Mouse (Mus musculus) forebrain, embryonic 15.5 days (tissue): Measurements from ENCODE around the gene Ptk7. TPM values are rescaled to one million over a fixed set of nuclear protein-coding genes. Genes with fewer than 3 reads are reported as not detected.
A peak's percentile ranks its signal among the peaks of the same experiment; 100 is the strongest.
"Not testable (repeated sequence)": the region's sequence is repeated elsewhere in the genome, so short reads cannot be mapped to it uniquely, and the experiment has no call there.

Experiments used
- ATAC-seq: fragments of 200-750 bp; cut with Nextera tagmentation; replicated peaks from 2 replicates; pipeline ENCODE4 v1.8.0; 2017; ENCODE audit warnings: mild to moderate bottlenecking, moderate TSS enrichment, moderate library complexity
- H3K27ac ChIP-seq: fragments of 300-500 bp; sonication (generic); replicated peaks from 2 replicates; pipeline ENCODE4 v1.5.1; 2015; ENCODE audit warnings: mild to moderate bottlenecking, inconsistent platforms
- H3K27me3 ChIP-seq: fragments of 300-500 bp; sonication (generic); 2 replicates; pipeline ENCODE4 v1.6.1; 2015; ENCODE audit warnings: inconsistent platforms
- H3K36me3 ChIP-seq: fragments of 300-500 bp; sonication (generic); 2 replicates; pipeline ENCODE4 v1.6.1; 2015; ENCODE audit warnings: mild to moderate bottlenecking, inconsistent platforms
- H3K4me1 ChIP-seq: fragments of 300-500 bp; sonication (generic); 2 replicates; pipeline ENCODE4 v1.6.1; 2015; ENCODE audit warnings: inconsistent platforms
- H3K4me2 ChIP-seq: fragments of 300-500 bp; sonication (generic); replicated peaks from 2 replicates; pipeline ENCODE4 v1.6.1; 2015; ENCODE audit warnings: mild to moderate bottlenecking, inconsistent platforms
- H3K4me3 ChIP-seq: fragments of 300-500 bp; sonication (generic); 2 replicates; pipeline ENCODE4 v1.5.1; 2015; ENCODE audit warnings: mild to moderate bottlenecking, inconsistent platforms
- H3K9ac ChIP-seq: fragments of 300-500 bp; sonication (generic); replicated peaks from 2 replicates; pipeline ENCODE4 v1.6.1; 2015; ENCODE audit warnings: mild to moderate bottlenecking, inconsistent platforms
- H3K9me3 ChIP-seq: fragments of 300-500 bp; sonication (generic); 2 replicates; pipeline ENCODE4 v1.6.1; 2016; ENCODE audit warnings: inconsistent platforms
- WGBS: fragments of 180-500 bp; shearing (Covaris S2); methylation state at CpG from one replicate; pipeline ENCODE4 v1.1.7; 2015; ENCODE audit warnings: mixed read lengths; 5-methylcytosine and 5-hydroxymethylcytosine counted together
- polyA plus RNA-seq: library from polyadenylated mRNA; unstranded; fragments of >200 nt; fragmentation: Nextera tagmentation; extraction: Ambion mirVana; gene quantifications from 2 replicates; pipeline ENCODE4 v1.2.1, GENCODE M21; 2015

The Ptk7 gene
- polyA plus RNA-seq, 1 experiment from 2014 or later, result 33.0 TPM

DNA sequence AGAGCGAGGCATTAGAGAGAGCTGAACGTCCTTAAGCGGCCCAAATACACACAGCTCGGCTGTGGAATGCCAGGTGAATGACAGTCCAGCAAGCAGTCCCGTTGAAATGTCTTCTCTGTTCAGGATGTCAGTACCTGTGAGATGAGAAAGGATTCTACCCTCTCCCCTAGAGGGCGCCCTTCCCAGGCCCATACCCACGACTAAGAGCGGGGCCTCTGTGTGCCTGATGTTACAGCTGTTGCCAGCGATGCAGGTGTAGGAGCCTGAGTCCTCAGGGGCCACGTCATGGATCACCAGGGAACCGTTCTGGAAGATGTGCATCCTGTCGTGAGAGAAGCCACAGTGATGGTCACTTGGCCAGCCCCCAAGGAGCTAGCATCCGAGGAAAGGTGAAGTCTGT is 53.2 kb downstream of the Ptk7 start:
- H3K27me3 ChIP-seq, result no peaks in the 10 kb centered on the region
- no peak overlapping the region for H3K9ac ChIP-seq
- no peak overlapping the region for H3K4me3 ChIP-seq
- H3K9me3 ChIP-seq, result no peaks in the 10 kb centered on the region
- no peak overlapping the region for H3K4me2 ChIP-seq
- no peak for ATAC-seq
- no peaks in the 10 kb centered on the region for H3K4me1 ChIP-seq
- WGBS, result 90% methylated on average over 13 of the region's 13 CpGs
- peaks cover 64% of the 10 kb centered on the region for H3K36me3 ChIP-seq
- no peak overlapping the region for H3K27ac ChIP-seq

DNA sequence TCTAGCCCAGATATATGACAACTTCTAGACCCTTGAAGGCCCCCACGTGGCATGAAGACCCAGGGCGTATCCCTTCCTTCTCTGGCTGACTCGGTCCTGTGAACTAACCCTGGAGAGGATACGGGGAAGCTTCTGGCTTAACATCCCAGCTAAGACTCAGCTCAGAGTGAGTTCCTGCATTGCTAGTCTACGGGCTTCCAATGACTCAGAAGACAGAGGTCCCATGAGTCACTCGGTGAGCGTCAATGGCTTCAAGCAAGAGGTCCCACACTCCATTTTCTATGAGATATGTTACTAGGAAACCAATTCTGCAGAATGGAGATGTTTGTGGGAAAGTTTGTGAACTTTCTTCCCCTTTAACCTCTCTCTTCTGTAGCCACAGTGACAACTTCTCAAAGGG is 54.8 kb downstream of the Ptk7 start:
- H3K36me3 ChIP-seq, result peaks cover 59% of the 10 kb centered on the region
- no peak for ATAC-seq
- 91% methylated on average over 7 of the region's 7 CpGs for WGBS

DNA sequence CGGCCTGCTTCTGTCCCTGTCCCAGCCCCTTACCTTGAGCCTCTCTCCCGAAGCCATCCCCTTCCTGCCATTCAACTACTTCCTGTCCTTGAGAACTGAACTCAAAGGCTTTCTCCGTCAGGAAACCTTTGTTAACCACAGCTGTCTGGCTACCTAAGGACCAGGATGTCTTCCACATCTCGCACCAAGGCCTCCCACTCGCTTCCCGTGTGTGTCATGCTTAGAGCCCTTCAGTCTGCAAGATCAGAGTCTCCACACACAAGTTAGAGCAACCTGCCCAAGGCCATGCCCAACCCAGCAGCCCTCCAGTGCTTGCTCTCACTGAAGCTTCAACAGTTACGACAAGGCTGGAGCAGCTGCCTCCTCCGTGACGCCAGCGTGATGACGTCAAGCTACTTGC is 58.3 kb downstream of the Ptk7 start:
- Histone ChIP-seq H3K27ac (no peak overlapping the region), H3K4me2 (no peak overlapping the region), H3K4me3 (no peak overlapping the region), H3K9ac (no peak overlapping the region), H3K9me3 (no peaks in the 10 kb centered on the region), H3K27me3 (no peaks in the 10 kb centered on the region), H3K4me1 (no peaks in the 10 kb centered on the region), H3K36me3 (peaks cover 58% of the 10 kb centered on the region)
- no peak for ATAC-seq
- WGBS, result 91% methylated on average over 11 of the region's 11 CpGs

More for the DNA sequence above, 54.8 kb downstream of the Ptk7 start:
- H3K27ac ChIP-seq, result no peak overlapping the region
- H3K4me3 ChIP-seq, result no peak overlapping the region
- no peak overlapping the region for H3K9ac ChIP-seq
- H3K4me1 ChIP-seq, result no peaks in the 10 kb centered on the region
- H3K9me3 ChIP-seq, result no peaks in the 10 kb centered on the region
- H3K4me2 ChIP-seq, result no peak overlapping the region
- no peaks in the 10 kb centered on the region for H3K27me3 ChIP-seq

DNA sequence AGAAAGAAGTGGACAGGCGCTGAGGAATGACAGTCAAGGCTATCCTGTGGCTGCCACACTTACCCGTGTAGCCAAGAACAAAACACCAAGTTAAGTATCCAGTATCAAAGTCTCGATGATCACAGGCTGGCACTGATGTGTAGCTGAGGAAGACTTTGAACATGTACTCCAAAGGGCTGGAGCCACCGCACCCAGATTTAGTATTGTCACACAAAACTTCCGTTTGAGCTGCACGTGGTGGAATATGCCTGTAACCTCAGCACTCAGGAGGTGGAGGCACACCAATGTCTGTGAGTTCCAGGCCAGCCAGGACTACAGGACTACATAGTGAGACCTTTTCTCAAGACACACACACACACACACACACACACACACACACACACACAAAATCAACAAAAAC is 70.2 kb downstream of the Ptk7 start:
- H3K27ac ChIP-seq, result no peak overlapping the region
- no peak overlapping the region for H3K9ac ChIP-seq

DNA sequence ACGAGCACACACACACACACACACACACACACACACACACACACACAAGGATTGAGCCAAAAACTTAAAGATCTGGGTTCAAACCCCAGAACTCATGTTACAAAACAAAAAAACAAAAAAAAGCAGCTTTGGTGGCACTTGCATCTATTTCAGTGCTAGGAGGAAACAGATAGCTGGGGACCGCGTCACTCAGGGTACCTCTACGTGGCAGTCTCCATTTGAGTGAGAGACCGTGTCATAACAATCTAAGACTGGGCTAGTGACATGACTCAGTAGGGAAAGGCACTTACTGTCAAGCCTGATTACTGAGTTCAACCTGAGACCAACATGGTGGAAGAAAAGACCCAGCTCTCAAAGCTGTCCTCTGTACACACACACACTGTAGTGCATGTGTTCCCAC is 71.2 kb downstream of the Ptk7 start:
- Histone ChIP-seq H3K27ac (no peak overlapping the region), H3K4me1 (peaks cover 17% of the 10 kb centered on the region), H3K4me3 (no peak overlapping the region), H3K9me3 (no peaks in the 10 kb centered on the region), H3K36me3 (no peaks in the 10 kb centered on the region), H3K27me3 (no peaks in the 10 kb centered on the region), H3K9ac (no peak overlapping the region), H3K4me2 (no peak overlapping the region)
- ATAC-seq, result no peak
- 86% methylated on average over 5 of the region's 5 CpGs for WGBS

More for the DNA sequence above, 70.2 kb downstream of the Ptk7 start:
- no peak for ATAC-seq
- WGBS, result 92% methylated on average over 6 of the region's 6 CpGs
- Histone ChIP-seq H3K4me3 (no peak overlapping the region), H3K27me3 (no peaks in the 10 kb centered on the region), H3K4me2 (no peak overlapping the region), H3K4me1 (peaks cover 7% of the 10 kb centered on the region), H3K36me3 (0 out of 2 replicates have a peak, but pooled peaks cover 4% of the 10 kb centered on the region), H3K9me3 (no peaks in the 10 kb centered on the region)

DNA sequence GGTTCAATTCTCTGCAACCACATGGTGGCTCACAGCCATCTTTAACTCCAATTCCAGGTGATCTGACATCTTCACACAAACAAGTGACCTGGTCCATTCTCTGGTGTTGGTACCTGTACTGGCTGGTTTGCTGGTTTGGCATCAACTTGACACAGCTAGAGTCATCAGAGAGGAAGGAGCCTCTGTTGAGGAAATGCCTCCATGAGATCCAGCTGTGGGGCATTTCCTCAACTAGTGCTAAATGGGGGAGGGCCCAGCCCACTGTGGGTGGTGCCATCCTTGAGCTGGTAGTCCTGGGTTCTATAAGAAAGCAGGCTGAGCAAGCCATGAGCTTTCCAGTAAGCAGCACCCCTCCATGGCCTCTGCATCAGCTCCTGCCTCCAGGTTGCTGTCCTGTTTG is 72.0 kb downstream of the Ptk7 start:
- not testable (repeated sequence) for H3K4me3 ChIP-seq, H3K27me3 ChIP-seq, ATAC-seq, H3K27ac ChIP-seq, H3K36me3 ChIP-seq, H3K9me3 ChIP-seq, H3K9ac ChIP-seq
- H3K4me1 ChIP-seq, result peaks cover 24% of the 10 kb centered on the region
- H3K4me2 ChIP-seq, result peak overlapping the region; percentile 95; the same call in 1 of the 2 replicates

GRCm38 (mm10) chr17:46556584-46556945 is 72.7 kb downstream of the Ptk7 start:
- 1% methylated on average over 11 of the region's 11 CpGs for WGBS
- Histone ChIP-seq H3K9me3 (no peaks in the 10 kb centered on the region), H3K9ac (peak overlapping the region; percentile 43), H3K4me2 (peak overlapping the region; percentile 95), H3K27me3 (no peaks in the 10 kb centered on the region), H3K4me1 (peaks cover 30% of the 10 kb centered on the region), H3K27ac (peak overlapping the region; percentile 70), H3K4me3 (peak overlapping the region; percentile 85), H3K36me3 (peaks cover 4% of the 10 kb centered on the region; the same call in 1 of the 2 replicates)
- ATAC-seq, result no peak

DNA sequence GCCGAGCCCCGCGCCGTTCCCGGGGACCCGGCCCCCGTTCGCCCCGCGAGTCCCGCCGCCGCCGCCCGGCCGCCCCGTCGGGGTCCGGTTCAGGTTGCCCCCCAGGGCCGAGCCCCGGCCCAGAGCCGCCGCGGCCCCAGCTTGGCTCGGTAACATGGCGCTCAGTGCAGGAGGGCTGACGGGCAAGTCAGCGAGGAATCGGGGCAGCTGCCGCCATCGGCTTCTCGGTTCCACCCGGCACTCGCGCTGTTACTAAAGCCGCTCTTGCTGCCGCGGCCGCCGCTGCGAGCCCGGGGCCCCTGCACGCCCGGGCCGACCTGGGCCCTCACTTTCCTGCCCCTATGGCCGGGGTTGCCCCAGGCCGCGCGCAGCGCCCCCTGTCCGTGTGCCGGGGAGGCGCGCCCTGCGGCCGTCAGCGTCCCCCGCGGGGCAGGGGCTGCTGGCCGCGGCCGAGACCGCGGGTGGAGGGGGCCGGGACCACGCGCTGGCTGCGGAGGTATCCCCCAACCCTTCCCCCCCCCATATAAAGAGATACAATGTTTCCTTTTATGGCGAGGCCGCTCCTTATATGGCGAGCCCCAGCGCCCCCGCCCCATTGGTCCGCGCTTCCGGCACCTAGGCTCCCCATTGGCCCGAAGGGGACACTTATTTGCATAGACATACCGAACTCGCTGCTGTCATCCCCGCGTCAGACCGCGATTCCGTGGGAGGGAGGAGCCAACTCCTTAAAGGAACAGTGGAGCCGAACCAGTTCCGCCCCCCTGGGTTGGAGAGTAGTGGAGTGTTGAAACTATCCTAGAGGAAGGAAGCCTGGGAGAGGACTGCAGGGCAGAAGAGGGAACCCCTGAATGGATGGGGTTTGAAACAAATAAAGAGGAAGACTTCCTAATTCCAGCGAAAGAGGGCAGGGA is 73.4 kb downstream of the Ptk7 start, which contains the start of gene Srf:
Srf (minus strand) TSS at position 503 of the 911 bp plus-strand sequence.
- 2% methylated on average over 87 of the region's 87 CpGs for WGBS
- Histone ChIP-seq H3K36me3 (peaks cover 11% of the 10 kb centered on the region), H3K4me1 (peaks cover 30% of the 10 kb centered on the region), H3K9ac (peak within 1 kb of the TSS; percentile 89), H3K9me3 (no peaks in the 10 kb centered on the region), H3K27ac (peak within 1 kb of the TSS; percentile 93), H3K4me2 (peak within 1 kb of the TSS; percentile 95), H3K4me3 (peak within 1 kb of the TSS; percentile 85), H3K27me3 (no peaks in the 10 kb centered on the region)
- peak; percentile 96 for ATAC-seq

DNA sequence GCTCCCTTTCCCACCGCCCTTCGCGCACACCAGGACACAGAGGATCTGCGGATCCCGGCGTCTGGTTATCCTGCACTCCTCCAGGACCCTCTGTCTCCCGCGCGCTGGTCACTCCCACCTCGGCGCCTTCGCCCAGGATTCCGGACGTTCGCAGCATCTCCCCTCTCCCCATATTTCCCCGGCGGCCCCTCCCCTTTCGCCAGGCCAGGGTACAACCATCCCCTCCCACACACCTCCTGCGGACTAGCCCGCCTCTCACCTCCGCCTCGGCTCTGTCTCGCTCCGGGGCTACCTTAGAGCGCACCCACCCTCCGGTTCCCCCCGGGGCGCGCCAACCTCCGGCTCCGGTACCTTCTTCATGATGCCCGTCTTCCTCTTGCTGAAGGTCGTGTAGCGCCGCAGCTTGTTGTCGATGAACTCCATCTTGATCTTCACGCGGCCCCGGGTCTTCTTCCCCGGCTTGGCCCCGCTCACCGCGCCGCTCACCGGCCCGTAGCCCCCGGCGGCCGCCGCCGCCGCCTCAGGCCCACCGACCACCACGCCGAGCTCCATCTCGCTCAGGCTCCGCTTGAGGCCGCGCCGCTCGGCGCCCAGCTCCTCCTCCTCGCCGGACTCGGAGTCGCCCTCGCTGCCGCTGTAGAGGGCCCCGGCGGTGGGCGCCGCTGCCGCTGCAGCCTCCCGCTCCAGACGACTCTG is 74.2 kb downstream of the Ptk7 start:
- Histone ChIP-seq H3K4me1 (peaks cover 30% of the 10 kb centered on the region), H3K4me3 (peak overlapping the region; percentile 85), H3K9ac (peak overlapping the region; percentile 89), H3K36me3 (peaks cover 19% of the 10 kb centered on the region), H3K27ac (peak overlapping the region; percentile 93), H3K4me2 (peak overlapping the region; percentile 95), H3K9me3 (no peaks in the 10 kb centered on the region), H3K27me3 (no peaks in the 10 kb centered on the region)
- ATAC-seq, result peak; percentile 5
- WGBS, result under 1% methylated on average over 74 of the region's 75 CpGs

- Histone ChIP-seq H3K9me3 (no peaks in the 10 kb centered on the region), H3K27me3 (no peaks in the 10 kb centered on the region), H3K9ac (peak overlapping the region; percentile 89), H3K4me3 (peak overlapping the region; percentile 85), H3K4me1 (peaks cover 30% of the 10 kb centered on the region), H3K4me2 (peak overlapping the region; percentile 95), H3K27ac (peak overlapping the region; percentile 93), H3K36me3 (peaks cover 24% of the 10 kb centered on the region)
- WGBS, result 2% methylated on average over 11 of the region's 11 CpGs
- ATAC-seq, result no peak
Observed at GRCm38 (mm10) chr17:46554646-46554976, 74.7 kb downstream of the Ptk7 start.

DNA sequence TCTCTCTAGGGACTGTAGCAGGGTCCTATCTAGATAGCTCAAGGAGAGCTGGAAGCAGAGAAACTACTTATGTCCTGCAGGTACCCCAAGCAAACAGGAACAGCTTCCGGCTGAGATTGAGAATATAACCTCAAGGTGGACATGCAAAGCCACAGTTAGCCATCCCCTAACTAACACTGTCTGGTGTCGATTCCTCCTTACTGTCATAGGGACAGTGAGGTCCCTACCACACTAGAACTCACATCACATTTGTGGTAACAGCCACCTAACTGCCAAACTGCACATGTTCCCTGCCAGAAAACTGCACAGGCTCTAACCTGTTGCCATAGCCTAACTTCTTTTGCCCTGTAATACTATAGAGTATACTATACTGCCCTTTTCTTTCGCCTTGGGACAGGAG is 75.4 kb downstream of the Ptk7 start:
- no peak overlapping the region for H3K27ac ChIP-seq
- peak overlapping the region; percentile 95 for H3K4me2 ChIP-seq
- H3K9me3 ChIP-seq, result no peaks in the 10 kb centered on the region
- H3K9ac ChIP-seq, result 0 out of 2 replicates have a peak overlapping the region, but pooled peaks have one; percentile 17
- WGBS, result 72% methylated on average over 3 of the region's 3 CpGs
- peaks cover 30% of the 10 kb centered on the region for H3K4me1 ChIP-seq
- H3K36me3 ChIP-seq, result peaks cover 28% of the 10 kb centered on the region
- no peak for ATAC-seq
- H3K27me3 ChIP-seq, result no peaks in the 10 kb centered on the region
- peak overlapping the region; percentile 85 for H3K4me3 ChIP-seq

- H3K9me3 ChIP-seq, result no peaks in the 10 kb centered on the region
- peak overlapping the region; percentile 85 for H3K4me3 ChIP-seq
- H3K4me1 ChIP-seq, result peaks cover 30% of the 10 kb centered on the region
- H3K36me3 ChIP-seq, result peaks cover 33% of the 10 kb centered on the region
- WGBS, result 47% methylated on average over 11 of the region's 11 CpGs
- peak overlapping the region; percentile 78 for H3K27ac ChIP-seq
- no peaks in the 10 kb centered on the region for H3K27me3 ChIP-seq
- H3K9ac ChIP-seq, result peak overlapping the region; percentile 17
- ATAC-seq, result no peak
- H3K4me2 ChIP-seq, result peak overlapping the region; percentile 95
Observed at GRCm38 (mm10) chr17:46553469-46553868, 75.8 kb downstream of the Ptk7 start.
